Mouse (Mus musculus) kidney, adult 2 months (tissue): ENCODE data around the gene Tox2. TPM values are rescaled to one million over a fixed set of nuclear protein-coding genes. Genes with fewer than 3 reads are reported as not detected.
A peak's percentile ranks its signal among the peaks of the same experiment; 100 is the strongest.

Source experiments
- DNase-seq: peaks from one replicate; pipeline ENCODE4 v3.0.0; 2021
- H3K27ac ChIP-seq: fragments of 200-500 bp; 2 replicates; pipeline ENCODE4 v1.5.1; 2012; ENCODE audit warnings: low read depth, low read length, control low read depth, inconsistent platforms; ENCODE audit not compliant: insufficient read depth
- H3K27me3 ChIP-seq: fragments of 200-500 bp; replicated peaks from 2 replicates; pipeline ENCODE4 v1.6.1; 2012; ENCODE audit warnings: mild to moderate bottlenecking, moderate library complexity, low read length, inconsistent platforms; ENCODE audit not compliant: control insufficient read depth, insufficient read depth
- H3K36me3 ChIP-seq: fragments of 200-500 bp; 2 replicates; pipeline ENCODE4 v1.6.1; 2012; ENCODE audit warnings: mild to moderate bottlenecking, moderate library complexity, low read length, inconsistent platforms; ENCODE audit not compliant: control insufficient read depth, insufficient read depth
- H3K4me1 ChIP-seq: fragments of 200-500 bp; 2 replicates; pipeline ENCODE4 v1.6.1; 2011; ENCODE audit warnings: low read length; ENCODE audit not compliant: control insufficient read depth, insufficient read depth
- H3K4me3 ChIP-seq: fragments of 200-500 bp; 2 replicates; pipeline ENCODE4 v1.5.1; 2011; ENCODE audit warnings: mild to moderate bottlenecking, low read depth, low read length, control low read depth; ENCODE audit not compliant: insufficient read depth
- CTCF ChIP-seq: fragments of 200-500 bp; conservative IDR thresholded peaks from 2 replicates; pipeline ENCODE4 v1.5.1; 2011; ENCODE audit warnings: low read depth, mild to moderate bottlenecking, control low read depth, low read length, moderate library complexity, mixed read lengths; ENCODE audit not compliant: insufficient read depth, insufficient read length
- POLR2A ChIP-seq: fragments of 200-500 bp; IDR thresholded peaks from one replicate; pipeline ENCODE4 v1.6.1; 2011; ENCODE audit warnings: low read depth, low read length, control low read depth
- WGBS: fragments of 180-500 bp; shearing (Covaris S2); methylation state at CpG from one replicate; pipeline ENCODE4 v1.1.7; 2018; 5-methylcytosine and 5-hydroxymethylcytosine counted together
- polyA plus RNA-seq: library from polyadenylated mRNA; depleted of rRNA; stranded (reverse); fragments of >200 nt; gene quantifications from 2 replicates; pipeline ENCODE4 v1.2.3, GENCODE M21; 2012

Gene Tox2
- polyA plus RNA-seq, 1 experiment: 1.4 TPM

DNA sequence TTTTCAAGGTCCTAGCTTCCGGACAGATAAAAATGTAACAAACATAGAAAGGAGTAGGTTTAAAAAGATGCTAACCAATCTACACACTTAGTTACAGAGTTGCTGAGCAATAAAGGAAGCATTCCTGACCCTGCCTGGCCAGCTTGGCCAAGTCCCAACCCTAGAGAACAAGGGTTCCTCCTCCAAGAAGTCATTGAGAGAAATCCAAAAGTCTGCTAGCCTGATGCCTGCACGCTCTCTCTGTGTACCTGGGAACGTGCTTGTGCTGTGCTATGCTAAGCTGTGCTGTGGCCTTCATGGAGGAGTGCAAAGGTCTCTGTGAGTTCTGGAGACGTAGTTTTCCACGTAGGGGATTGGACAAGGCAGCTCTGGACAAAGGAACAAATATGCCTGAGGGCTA lies 8.4 kb upstream of the Tox2 start:
- no peaks in the 10 kb centered on the region for H3K4me1 ChIP-seq
- H3K4me3 ChIP-seq: no peak overlapping the region
- H3K27me3 ChIP-seq: no peaks in the 10 kb centered on the region
- H3K36me3 ChIP-seq: no peaks in the 10 kb centered on the region
- TF ChIP-seq CTCF: no peak
- no peak for TF ChIP-seq POLR2A
- peak; percentile 24 for DNase-seq
- no peak overlapping the region for H3K27ac ChIP-seq
- 55% methylated on average over 5 of the region's 5 CpGs for WGBS

DNA sequence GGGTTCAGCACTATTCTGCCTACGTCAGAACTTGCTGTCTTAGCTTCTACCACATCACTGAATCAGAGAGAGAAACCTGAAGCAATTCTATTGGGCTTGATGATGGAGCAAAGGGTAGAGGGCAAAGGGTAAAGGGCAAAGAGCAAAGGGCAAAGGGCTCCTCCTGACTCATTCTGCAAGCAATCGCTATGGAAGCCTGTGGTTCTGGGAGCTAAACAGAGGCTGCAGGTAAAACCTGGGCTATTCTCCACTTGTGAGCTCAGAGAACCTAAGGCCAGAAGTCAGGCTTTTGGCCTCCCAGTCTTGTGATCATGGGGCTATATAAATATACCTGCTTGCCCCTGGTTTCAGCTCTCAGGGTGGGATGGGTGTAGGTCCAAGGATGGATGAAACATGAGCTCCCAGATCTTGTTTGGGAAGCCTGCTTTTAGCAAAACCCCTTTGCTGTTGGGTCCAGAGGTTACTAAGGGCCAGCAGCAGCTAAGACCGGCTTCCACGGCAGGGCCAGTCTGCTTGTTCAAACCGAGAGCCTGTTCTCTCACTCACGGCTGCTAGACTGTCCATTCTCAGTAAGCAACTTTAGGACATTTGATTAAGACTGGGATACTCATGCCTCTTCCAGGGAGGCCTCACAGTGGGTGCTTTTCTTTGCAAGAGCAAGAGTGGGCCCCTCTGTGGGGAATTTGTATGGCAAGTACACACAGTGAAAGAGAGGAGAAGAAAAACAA lies 7.7 kb upstream of the Tox2 start:
- Histone ChIP-seq H3K27me3 (no peaks in the 10 kb centered on the region), H3K27ac (no peak overlapping the region), H3K4me3 (no peak overlapping the region), H3K36me3 (no peaks in the 10 kb centered on the region), H3K4me1 (no peaks in the 10 kb centered on the region)
- TF ChIP-seq POLR2A: no peak
- no peak for TF ChIP-seq CTCF
- DNase-seq: no peak
- 76% methylated on average over 6 of the region's 6 CpGs for WGBS

- no peak overlapping the region for H3K27ac ChIP-seq
- no peaks in the 10 kb centered on the region for H3K27me3 ChIP-seq
- no peak overlapping the region for H3K4me3 ChIP-seq
- TF ChIP-seq POLR2A (no peak), CTCF (no peak)
- no peaks in the 10 kb centered on the region for H3K4me1 ChIP-seq
- WGBS: 68% methylated on average over 6 of the region's 6 CpGs
- DNase-seq: no peak
- no peaks in the 10 kb centered on the region for H3K36me3 ChIP-seq
These were observed 7.1 kb upstream of the Tox2 start for GRCm38 (mm10) chr2:163195834-163196145.

DNA sequence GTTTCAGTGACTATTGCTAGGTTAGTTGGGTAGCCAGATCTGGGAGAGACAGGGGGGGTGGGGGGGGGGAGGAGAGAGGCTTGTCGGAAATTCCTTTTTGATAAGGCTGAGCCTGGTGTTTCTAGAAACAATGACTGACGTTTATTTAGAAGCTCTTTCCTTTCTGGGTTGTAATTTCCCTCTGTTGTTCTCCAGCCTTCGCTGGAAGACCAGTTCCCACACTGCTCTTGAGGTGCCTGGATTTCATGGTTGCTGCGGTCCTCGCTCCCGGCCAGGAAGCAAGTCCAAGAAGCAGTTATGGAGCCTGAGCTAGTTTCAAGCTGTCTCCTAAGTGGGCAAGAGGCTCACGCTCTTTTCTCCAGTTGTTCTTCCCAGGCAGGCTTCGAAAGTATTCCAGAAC lies 1.0 kb upstream of the Tox2 start:
- H3K4me1 ChIP-seq: no peaks in the 10 kb centered on the region
- WGBS: 59% methylated on average over 8 of the region's 8 CpGs
- H3K4me3 ChIP-seq: no peak overlapping the region
- peaks cover 8% of the 10 kb centered on the region for H3K27me3 ChIP-seq
- no peak overlapping the region for H3K27ac ChIP-seq
- no peaks in the 10 kb centered on the region for H3K36me3 ChIP-seq
- no peak for TF ChIP-seq CTCF
- no peak for TF ChIP-seq POLR2A
- DNase-seq: no peak

DNA sequence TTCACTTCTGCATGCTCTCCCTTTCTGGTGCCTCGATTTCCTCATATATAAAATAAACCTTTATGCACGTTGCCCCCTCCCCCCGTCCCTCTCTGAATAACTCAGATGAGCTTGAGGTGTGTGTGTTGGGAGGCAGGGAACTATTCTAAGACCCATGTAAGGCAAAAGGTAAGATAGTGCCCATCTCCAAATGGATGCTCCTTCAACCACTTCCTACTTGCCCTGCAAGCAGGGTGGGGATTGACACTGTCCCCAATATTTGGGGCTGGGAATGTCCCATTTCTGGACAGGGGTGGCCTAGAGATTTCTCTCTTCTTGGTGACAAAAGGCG lies 407 bp upstream of the Tox2 start:
- Histone ChIP-seq H3K4me1 (no peaks in the 10 kb centered on the region), H3K27me3 (peaks cover 8% of the 10 kb centered on the region), H3K36me3 (no peaks in the 10 kb centered on the region), H3K27ac (no peak overlapping the region), H3K4me3 (no peak overlapping the region)
- DNase-seq: no peak
- 12% methylated on average over 4 of the region's 4 CpGs for WGBS
- TF ChIP-seq POLR2A: no peak
- no peak for TF ChIP-seq CTCF

GRCm38 (mm10) chr2:163203635-163204547 lies 966 bp downstream of the Tox2 start:
- 3% methylated on average over 75 of the region's 75 CpGs for WGBS
- peak overlapping the region; percentile 43; the same call in 1 of the 2 replicates for H3K4me3 ChIP-seq
- no peak for DNase-seq
- TF ChIP-seq POLR2A (no peak), CTCF (no peak)
- peaks cover 8% of the 10 kb centered on the region for H3K27me3 ChIP-seq
- H3K36me3 ChIP-seq: no peaks in the 10 kb centered on the region
- no peaks in the 10 kb centered on the region for H3K4me1 ChIP-seq
- no peak overlapping the region for H3K27ac ChIP-seq

- no peak for DNase-seq
- WGBS: 5% methylated on average over 42 of the region's 45 CpGs
- Histone ChIP-seq H3K4me1 (no peaks in the 10 kb centered on the region), H3K27ac (no peak overlapping the region), H3K27me3 (peaks cover 8% of the 10 kb centered on the region), H3K36me3 (no peaks in the 10 kb centered on the region), H3K4me3 (peak overlapping the region; percentile 43; the same call in 1 of the 2 replicates)
- TF ChIP-seq POLR2A: no peak
These were observed 1.8 kb downstream of the Tox2 start for GRCm38 (mm10) chr2:163204548-163205261.
